Mouse (Mus musculus) thymus, adult 18-20 months (tissue): ENCODE results near the gene St14.

Source experiments
- DNase-seq, 2 experiments: peaks; one replicate each; pipeline ENCODE4 v3.0.0; 2022; ENCODE audit warnings: mixed read lengths in 2 of 2

St14 gene

DNA sequence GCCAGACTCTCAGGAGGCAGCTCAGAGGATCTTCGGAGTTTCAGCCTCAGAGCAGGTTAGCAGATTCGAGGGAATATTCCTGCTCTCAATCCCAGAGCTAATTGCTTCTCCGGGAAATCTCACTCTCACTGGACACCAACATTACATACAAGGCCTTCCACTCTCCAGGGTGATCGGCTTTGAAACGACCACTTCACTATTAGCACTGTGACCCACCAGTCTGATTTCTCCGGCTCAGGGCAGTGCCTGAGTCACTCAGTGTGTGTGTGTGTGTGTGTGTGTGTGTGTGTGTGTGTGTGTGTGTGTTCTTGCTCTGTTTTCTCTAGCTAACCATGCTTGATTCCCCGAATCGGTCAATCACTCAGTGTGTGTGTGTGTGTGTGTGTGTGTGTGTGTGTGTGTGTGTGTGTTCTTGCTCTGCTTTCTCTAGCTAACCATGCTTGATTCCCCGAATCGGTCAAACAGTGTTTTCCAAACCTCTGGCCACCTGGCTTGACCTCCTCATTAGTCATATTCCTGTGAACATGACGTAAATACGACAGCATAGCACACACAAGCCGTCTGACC, 9.1 kb downstream of the St14 start:
- DNase-seq = no peak

DNA sequence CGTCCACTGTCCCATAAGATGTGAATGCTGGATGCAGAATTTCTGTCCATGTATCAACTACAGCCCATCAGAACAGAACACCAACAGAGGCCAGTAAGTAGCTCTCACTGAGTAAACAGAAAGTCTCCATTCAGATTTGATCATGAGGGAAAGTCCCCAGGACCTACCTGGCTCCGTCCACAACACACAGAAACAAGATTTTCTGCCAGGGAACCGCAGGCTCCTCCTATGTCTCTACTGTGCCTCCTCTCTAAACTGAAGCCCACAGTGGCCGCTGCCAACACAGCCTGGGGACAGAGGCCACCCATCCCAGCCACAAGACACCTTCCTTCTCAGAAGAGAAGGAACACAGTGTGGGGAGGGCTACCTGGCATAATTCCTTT, 11.1 kb downstream of the St14 start:
- no peak for DNase-seq

DNA sequence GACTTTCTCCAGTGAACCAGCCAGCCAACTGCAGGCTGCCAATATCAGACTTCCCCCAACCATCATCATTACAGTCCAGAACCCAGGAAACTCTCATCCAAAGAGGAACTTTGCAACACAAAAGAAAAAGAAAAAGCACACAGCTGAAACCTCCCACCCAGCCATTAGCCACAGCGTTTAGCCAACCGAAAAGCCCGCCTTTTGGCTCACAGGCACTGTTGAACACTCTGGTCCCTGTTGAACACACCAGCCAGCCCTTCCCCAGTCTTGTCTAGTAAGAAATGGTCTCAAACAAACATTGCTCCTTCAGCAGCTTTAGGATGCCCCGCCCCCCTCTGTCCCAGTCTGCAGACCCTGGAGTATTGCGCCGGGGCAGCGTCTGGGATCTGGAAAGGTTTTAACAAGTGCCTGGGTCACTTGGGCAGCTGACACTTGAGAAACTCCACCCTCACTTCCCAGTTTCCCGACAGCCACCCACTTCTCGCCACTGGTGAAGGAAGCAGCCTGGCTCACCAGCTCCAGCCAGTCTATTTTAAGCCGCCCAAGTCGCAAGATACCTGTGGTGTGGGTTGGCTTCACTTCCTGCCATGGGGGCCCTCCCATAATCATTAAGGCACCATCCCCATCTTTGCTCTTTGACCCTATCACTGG, 11.6 kb downstream of the St14 start:
- no peak for DNase-seq

DNA sequence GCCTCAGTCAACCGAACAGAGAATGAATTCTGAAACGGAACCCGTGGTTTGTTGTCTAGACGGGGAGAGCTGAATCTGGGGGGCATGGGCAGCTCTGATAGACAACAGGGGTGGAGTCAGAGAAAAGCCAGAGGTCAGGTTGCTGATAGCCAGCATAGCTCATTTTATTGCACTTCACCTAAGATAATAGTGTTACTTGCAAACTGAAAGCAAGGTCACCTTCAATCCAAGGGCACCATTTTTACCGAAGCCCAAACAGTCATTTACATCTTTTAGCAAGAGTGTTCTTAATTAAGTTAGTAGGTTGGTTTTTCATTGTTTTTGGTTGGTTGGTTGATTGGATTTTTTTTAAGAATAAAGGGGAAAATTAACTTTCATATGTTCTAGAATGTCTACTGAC, 12.2 kb downstream of the St14 start:
- no peak for DNase-seq

DNA sequence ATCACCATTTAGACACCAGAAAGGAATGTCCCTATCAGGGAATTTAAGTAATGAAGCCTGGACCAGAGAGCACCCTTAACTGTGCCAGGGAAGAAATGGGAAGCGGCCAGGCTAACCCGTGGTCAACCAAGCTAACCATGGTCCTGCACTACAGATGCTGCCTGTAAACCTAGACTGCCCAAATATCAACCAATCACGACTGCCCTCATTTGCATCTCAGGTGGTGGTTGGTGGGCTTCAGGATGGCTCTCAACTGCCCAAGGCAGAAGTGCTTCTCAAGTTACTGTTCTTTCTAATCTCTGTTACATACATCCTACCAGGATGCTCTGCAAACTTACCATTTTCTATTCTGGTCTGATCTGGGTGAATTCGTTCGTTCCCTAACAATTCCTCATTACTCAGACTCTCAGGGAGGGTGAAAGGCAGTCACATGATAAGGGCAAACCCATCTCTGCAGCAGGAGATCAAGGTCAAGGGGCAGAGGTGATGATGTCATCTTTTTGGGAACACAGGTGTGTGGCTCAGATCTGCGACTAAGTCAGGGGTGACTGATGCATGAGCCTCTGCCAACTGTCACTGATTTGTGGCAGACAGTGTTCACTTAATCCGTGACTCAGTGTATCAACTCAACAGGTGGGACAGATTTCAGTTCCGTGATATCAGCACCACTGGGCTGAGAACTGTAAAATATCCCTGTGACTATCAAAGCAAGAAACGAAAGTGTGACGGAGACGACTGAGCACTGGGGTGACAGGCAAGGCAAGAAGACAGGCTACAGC, 12.9 kb downstream of the St14 start:
- DNase-seq = no peak

DNA sequence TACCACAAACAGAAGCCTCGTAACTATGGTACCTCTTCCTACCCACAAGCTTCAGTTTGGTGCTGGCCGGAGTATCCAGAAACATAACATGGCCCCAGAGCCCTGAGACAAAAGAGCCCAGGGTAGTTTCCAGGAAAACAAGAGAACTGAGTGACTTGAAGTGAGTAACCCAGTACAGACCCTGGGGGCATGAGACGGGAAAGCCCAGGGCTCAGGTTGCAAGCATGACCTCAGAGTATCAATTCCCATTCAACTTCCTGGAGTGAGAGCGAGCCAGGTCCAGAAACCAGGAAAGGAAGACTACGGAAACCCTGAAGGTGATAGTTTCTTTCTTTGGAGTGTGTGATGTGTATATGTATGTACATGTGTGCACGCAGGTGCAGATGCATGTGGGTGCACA, 14.2 kb downstream of the St14 start:
- DNase-seq = no peak

DNA sequence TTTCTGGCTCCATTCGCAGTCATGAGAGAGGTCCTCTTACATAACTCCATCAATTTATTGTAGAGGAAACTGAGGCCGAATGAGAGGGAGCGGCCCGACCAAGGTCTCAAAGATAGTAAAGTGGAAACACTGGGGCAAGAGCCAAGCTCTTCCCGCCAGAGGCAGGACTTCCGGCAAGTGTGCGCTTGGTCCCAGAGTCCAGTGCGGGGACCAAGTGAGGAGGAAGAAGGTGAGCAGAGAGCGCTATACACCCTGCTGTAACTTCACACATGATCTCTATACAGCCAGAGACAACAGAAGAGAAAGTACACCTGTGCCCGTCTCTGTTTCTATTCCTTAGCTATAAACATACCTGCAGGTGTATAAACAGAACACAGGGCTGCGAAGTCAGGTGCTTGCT, 14.6 kb downstream of the St14 start:
- no peak for DNase-seq

DNA sequence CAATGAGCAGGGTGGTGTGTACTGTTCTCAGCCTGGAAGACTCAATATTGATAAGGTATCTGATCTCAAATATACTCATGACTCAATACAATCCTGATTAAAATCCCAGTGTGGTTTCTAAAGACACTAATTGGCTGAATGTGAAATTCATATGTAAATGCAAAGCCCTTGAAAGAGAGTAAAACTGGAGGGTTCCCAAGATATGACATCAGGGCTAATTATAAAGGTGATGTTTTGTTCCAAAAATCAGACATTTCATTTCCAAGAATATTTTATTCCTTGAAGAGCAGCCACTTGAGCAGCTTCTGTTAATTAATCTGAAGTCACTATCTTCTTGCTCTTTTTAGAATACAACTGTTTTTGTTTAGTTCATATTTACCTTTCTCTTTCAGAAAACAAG, 16.1 kb downstream of the St14 start:
- DNase-seq = no peak

DNA sequence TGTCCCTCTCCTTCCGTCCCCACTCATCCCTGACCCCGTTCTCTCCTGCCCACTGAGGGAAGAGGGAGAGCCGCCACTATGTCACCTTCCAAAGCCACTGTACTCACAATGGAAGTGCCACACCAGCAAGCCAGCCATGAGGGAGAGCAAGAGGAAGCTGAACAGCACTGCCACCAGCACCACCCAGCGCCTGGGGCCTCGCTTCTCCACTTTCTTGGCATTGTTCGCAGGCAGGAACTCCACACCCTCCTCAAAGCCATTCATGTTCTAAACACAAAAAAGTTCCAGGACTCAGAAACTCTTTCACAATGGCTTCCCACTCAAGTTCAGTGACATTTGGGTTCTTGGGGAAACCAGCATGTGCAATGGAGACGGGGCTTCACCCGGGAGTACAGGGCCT, 23.2 kb downstream of the St14 start:
- DNase-seq = no peak

DNA sequence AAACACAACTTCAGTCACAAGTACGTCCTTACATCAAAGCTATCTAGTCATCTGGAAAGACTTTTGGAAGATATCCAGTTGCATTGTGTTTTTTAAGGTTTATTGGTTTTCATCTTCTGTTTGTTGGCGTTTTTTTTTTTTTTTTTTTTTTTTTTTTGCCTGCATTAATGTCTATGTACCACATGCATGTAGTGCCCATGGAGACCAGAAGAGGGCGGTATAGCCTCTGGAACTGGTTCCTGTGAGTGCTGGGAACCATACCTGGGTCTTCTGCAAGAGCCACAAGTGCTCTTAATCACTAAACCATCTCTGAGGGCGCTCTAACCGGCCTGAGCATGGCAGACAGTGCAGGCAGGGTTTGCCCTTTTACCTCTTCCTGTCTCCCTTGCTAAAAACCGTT, 33.5 kb downstream of the St14 start:
- DNase-seq = no peak

DNA sequence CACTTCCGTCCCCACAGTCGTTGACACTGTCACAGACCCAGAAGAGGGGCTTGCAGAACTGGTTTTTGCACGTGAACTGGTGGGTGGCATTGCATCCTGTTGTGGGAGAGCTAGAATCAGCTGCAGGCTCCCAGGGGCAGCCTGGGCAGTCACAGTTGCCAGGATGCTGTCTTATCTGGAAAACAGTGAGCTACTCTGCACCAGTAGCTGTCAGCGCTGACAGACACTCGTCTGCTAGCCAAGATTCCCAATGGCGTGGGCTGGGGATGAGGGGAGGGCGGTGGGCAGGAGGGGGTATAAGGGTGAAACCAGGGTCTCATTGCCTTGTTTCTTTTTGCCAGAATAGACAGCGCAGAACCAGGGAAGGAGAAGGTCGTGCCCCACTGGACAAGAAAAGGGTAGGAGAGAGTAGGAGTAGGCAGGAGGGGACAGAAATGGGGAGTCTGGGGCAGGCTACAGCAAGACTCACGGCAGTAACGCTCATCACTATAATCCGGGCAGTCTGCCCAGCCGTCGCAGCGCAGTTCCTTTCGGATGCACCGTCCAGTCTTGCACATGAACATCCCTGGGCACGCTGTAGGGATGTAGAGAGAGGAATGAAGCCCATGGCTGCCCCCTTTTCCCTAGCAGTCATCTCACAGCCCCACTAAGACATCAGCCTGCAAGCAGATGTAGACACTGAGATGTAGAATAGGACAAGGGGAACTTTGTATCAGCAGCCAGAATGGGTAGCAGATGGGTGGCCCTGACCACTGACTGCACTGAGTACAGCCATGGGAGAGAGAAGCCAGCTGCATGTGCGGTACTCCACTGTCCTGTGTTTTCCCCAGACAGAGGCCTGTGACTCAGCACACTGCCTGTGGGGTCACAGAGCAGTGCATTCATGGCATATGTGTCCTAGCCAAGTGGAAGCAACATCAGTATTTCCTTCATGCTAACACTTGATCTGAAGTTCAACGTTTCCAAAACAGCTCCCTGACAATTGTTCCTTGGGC, 34.3 kb downstream of the St14 start:
- DNase-seq = no peak

DNA sequence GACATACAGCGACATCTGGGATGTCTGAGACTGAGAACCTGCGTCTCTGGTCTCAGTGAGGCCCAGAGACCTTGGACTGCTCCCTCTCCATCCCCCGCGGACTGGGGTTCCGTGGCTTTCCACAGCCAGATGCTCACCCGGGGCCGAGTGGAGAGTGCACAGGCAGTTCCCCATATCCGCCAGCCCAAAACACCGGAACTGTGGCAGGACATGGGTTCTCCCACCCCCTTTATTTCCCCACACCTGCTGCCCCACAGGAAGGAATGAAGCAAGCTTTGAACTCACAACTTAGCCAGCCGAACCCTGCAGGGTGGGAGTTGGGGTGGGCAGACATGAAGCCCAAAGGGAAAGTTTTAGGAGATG, 38.8 kb downstream of the St14 start:
- no peak for DNase-seq

DNA sequence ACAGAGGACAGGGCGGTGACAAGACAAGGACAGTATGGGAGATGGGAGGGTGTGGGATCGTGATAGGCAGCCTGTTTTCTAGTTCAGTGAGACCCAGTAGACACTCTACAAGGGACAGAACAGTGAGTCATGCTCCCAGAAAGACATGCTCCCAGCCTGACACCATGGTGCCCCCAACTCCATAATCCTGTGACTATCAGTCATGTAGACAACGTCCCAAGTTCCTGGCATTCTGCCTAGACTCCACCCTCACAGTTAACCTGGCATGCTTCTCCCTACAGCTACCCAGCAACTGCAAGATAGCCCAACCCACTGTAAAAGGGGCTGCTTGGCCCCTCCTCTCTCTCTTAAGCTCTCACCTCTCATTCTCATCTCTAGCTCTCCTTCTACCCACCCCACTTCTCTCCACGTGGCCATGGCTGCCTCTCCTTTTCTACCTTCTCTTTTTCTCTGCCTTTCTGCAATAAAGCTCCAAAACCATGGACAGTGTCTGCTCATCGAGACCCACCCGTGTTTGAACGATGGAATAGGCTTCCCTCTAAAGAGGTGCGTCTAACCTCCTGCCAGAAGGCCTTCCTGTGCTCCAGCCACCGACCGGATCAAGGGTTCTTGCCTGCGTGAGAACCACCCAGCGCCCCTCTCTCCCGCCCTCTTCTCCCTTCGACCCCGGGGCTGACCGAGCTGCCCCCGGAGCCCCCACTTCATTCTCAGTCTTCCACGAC, 39.4 kb downstream of the St14 start:
- no peak for DNase-seq

DNA sequence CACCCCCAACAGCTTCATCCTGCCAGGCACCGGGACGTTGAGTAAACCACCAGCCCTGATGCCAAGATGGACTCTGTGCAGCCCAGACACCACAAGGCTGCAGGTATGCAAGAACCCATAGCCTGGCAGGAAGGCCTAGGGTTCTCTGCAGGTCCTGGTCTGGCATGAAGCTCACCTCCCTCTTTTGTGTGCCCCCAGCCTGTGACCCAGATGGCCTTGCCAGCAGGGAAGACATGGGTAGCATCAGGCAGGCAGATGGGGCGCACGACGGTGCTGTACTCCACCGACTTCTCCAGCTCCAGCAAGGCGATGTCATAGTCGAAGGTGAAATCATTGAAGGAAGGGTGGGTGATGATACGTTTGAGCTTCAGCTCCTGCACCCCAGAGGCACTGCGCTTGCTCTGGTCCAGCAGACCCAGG, 40.5 kb downstream of the St14 start:
- no peak for DNase-seq

DNA sequence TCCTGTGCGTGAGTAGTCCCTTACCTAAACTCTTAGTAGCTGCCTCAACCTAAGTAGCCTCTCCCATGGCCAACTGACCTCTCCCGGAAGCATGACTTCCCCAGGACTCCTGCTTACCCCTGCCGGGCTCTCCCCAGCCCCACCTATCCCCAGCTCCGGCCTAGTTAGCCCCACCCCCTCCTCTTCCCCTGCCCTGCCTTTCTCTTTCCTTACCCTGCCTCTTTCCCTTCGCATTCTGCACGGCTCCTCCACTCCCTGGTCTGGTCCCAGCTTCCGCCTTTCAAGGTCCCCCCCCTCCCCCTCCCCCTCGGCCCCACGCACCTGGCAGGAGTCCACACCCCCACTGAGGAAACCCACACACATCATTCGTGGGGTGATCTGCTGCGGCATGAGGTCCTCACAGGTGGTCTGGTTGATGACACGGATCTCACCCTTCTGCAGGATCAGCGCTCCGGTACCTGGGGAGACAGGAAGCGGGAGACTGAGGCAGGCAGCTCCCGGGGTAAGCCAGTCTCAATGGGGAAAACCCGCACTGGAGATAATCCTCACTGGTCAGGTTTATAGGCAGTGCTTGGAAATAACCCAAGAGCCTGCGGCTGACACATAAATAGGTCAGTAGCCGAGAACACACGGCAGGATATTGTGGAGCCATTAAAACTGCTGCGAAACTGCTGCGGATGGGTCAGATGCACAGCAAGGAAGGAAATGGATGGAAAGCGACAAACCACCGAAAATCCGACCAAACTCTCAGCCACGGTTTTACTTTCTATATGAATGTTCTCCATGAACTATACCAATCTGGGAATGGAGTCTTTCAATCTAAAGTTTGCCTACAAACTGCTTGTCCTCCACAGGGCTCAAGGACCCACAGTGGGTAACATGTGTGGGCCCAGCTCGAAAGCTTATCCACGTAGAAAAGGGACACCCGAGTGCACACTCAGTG, 41.3 kb downstream of the St14 start:
- DNase-seq = no peak

DNA sequence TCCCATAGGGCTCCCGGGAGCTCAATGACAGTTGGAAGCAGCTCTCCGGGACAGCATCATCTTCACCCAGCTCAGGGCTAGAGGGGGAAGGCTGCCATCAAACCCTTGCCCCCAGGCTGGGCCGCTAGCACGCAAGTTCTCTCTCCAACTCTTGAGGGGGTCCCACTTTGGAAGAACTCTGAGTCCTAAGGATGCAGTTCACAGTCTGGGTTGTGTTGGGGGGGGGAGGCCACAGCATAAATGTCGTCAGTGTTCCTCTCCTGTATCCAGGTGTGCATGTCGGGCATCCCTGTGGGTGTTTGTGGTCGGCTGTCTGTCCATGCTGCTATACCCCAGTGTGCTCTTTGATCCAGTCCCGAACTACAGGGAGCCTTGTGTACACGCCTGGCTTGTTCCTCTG, 42.1 kb downstream of the St14 start:
- no peak for DNase-seq

DNA sequence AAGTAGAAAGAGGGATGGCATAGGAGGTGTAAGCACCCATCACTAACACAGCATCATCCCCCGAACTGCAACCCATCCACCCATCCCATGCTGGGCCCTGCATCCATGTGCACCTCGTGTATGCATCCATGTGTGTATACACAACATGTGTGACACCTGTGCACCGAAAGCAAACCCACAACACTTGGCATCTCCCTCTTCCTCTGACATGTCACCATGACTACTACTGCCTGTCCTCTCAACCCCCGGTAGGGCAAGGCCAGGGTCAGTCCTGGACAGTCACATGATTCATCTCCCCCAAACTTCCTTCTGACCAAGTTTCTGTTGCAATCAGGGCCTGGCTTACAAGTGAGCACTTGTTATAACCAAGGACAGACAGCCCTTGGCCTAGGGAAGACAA, 42.8 kb downstream of the St14 start:
- DNase-seq = no peak

DNA sequence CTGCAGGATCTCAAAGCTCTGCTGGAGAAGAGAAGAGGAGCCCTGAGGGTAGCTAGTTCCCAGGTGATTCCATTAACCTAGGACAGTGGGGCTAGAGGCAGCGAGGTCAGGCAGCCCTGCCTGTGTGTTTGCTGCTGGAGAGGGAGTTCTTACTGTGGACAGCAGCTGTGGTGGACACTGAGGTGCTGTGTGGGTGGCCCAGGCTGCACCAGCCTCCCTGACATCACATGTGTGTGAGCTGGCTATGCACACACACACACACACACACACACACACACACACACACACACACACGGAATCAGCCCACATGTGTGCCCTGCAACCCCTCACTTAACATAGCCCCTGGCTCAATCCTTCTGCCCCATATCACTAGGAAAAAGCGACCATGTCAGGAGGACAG, 43.5 kb downstream of the St14 start:
- DNase-seq = no peak

DNA sequence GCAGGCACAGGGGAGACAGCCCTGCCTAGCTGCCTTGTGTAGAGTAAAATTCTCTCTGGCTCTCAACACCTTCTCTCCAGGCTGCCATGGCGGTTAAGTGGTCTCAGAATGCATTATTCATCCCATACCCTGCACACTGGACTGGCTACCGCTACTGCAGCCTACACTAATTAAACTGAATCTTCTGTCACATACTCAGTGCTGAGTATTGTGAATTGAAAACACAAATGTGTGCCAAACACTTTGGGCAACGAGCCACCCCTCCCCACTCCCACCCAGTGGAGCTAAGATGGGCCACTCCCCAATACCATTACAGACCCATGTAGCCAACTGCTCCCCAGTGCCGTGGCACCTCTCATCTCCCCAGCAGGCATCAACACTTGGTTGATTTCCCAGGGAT, 44.2 kb downstream of the St14 start:
- no peak for DNase-seq

DNA sequence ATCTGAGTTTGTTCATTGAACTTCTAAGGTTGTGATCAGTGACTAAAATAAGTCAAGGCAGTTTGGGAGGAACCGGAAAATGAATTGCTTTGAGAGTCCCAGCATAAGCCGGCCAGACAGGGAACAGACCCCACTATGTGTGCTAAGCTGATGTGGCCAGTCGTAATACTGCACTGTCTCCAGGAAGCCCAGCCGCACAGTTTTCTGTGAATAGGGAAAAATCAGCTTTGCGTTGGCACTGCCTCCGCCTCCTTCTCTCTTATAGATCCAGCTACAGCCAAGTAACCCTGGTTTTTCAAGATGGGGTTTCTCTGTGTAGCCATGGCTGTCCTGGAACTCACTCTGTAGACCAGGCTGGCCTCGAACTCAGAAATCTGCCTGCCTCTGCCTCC, 44.9 kb downstream of the St14 start:
- DNase-seq = no peak

DNA sequence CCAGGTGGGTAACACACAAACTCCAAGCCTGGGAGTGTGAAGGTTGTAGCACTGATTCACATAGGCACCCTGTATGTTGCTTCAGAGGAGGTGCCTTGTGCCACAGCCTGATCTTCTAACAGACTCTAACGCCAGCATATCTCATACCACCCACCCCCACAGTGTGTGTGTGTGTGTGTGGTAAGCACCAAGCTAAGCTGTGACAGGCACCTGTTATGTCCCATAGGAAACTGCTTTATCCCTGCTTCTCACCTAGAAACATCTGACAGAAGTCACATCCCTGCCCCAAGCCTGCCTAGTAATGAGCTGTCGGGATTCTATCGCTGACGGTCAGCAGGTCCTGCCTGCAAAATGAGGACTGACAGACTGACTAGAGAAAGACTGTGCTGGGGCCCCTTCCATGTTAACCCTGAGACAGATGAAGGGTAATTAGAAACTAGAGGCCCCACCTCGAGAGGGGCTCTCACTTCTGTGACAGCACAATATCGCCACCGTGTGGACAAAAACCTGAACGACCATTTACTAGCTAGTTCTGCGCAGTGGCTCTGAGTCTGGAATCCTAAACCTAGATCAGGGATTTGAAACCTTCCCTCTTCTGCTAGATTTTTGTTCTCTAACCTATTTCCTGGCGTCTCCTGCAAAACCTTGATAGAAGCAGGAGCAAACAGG, 45.4 kb downstream of the St14 start:
- peak in 1 of 2 experiments; percentile 18 for DNase-seq
